31 mouse cellular contexts compared by ENCODE assay signal in the genomic region with DNA sequence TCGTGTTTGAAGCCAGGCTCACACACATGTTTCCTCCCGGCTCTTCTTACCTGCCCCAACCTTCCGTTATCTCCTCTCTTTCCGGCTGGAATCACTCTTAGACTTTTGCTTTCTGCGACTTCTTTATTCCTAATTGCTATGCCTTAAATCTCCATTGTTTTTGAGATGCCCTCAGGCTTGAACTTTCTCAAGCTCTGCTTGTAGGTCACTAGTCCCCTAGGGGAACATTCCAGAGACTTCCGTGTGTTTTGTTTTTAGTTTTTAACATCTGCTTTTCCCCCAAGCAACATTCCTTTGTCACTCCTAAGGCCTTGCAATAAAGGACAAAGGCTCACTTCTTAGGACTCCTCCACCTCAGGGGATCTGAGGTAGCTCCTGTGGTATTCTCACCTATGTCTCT. TPM values are rescaled to one million over a fixed set of nuclear protein-coding genes. Genes with fewer than 3 reads are reported as not detected.
"Had no signal": no experiment of that assay in that cellular context is flagged by ENCODE, and none has a peak within 500 bp of the region (broad histone marks: within the 10 kb centered on the region; RNA-seq: fewer than 3 reads in every experiment).

No protein-coding gene starts in this region.

- H3K9me3 ChIP-seq: heart, embryonic 10.5 days; hindbrain, embryonic 10.5 days; hindbrain, embryonic 12.5 days; intestine, embryonic 15.5 days; limb, embryonic 10.5 days; limb, embryonic 12.5 days; liver, embryonic 13.5 days had no signal

- H3K27ac ChIP-seq: gastrocnemius, adult 2 months; heart, embryonic 10.5 days; hindbrain, embryonic 10.5 days; hindbrain, embryonic 12.5 days; hindbrain, embryonic 14.5 days; intestine, embryonic 15.5 days; layer of hippocampus, adult 2 months; left cerebral cortex, adult 2 months; limb, embryonic 10.5 days; limb, embryonic 12.5 days; liver, embryonic 13.5 days had no signal

- H3K27me3 ChIP-seq: heart, embryonic 12.5 days; hindbrain, embryonic 12.5 days; intestine, embryonic 15.5 days had no signal

- H3K4me2 ChIP-seq: heart, embryonic 12.5 days; hindbrain, embryonic 12.5 days; hindbrain, embryonic 14.5 days; intestine, embryonic 15.5 days; limb, embryonic 12.5 days; liver, embryonic 11.5 days; liver, embryonic 13.5 days had no signal

- H3K9ac ChIP-seq: heart, embryonic 12.5 days; hindbrain, embryonic 12.5 days; hindbrain, embryonic 14.5 days; intestine, embryonic 15.5 days; limb, embryonic 12.5 days; liver, embryonic 13.5 days had no signal

- H3K4me3 ChIP-seq: gastrocnemius, adult 2 months; heart, embryonic 10.5 days; heart, embryonic 12.5 days; hindbrain, embryonic 10.5 days; hindbrain, embryonic 12.5 days; intestine, embryonic 15.5 days; layer of hippocampus, adult 2 months; left cerebral cortex, adult 2 months; limb, embryonic 10.5 days; limb, embryonic 12.5 days; liver, embryonic 13.5 days had no signal

- ATAC-seq: inflammation-experienced regulatory T-cells, adult 6 months; intestine, embryonic 15.5 days; intestine, postnatal 0 days had no signal

- DNase-seq: gastrocnemius, adult 2 months; gastrocnemius, postnatal 10 days; gastrocnemius, postnatal 25 days; heart, adult 18-20 months; heart, postnatal 10 days; heart, postnatal 4 days; kidney, adult 18-20 months; kidney, adult 8-10 months; kidney, postnatal 10 days; kidney, postnatal 25 days; kidney, postnatal 4 days; liver; liver, embryonic 13.5 days had no signal

- H3K4me1 ChIP-seq: heart, embryonic 10.5 days; heart, embryonic 12.5 days; hindbrain, embryonic 10.5 days; hindbrain, embryonic 12.5 days; intestine, embryonic 15.5 days; limb, embryonic 10.5 days; limb, embryonic 12.5 days; liver, embryonic 13.5 days had no signal

- H3K36me3 ChIP-seq: heart, embryonic 10.5 days; heart, embryonic 12.5 days; hindbrain, embryonic 12.5 days; intestine, embryonic 15.5 days; limb, embryonic 10.5 days; limb, embryonic 12.5 days; liver, embryonic 13.5 days had no signal

RNA-seq across cellular contexts. Expression of a gene that starts 13.4 kb away (rescaled TPM):
- polyA plus RNA-seq: heart, embryonic 10.5 days; heart, embryonic 12.5 days; heart, embryonic 14.5 days; heart, embryonic 16.5 days; hindbrain, embryonic 10.5 days; hindbrain, embryonic 12.5 days; hindbrain, embryonic 14.5 days; inflammation-experienced regulatory T-cells, adult 6 months; intestine, embryonic 15.5 days; intestine, postnatal 0 days; kidney, embryonic 14.5 days; kidney, embryonic 16.5 days; limb, embryonic 10.5 days; limb, embryonic 12.5 days; limb, embryonic 14.5 days; liver, embryonic 11.5 days; liver, embryonic 13.5 days had no signal

RNA-seq across cellular contexts. Expression of a gene that starts 16.6 kb away (rescaled TPM):
- polyA plus RNA-seq: inflammation-experienced regulatory T-cells, adult 6 months; kidney, embryonic 14.5 days; kidney, embryonic 16.5 days; liver, embryonic 13.5 days had no signal
